ENCODE assay signal across 8 mouse cellular contexts in genomic region chr17:22314730-22315226, GRCm38 (mm10). TPM values are rescaled to one million over a fixed set of nuclear protein-coding genes. Genes with fewer than 3 reads are reported as not detected.
DNase-seq lines count a peak whose midpoint lies in the region; ATAC-seq and TF ChIP-seq lines count a peak whose summit lies in the region.
"Not testable (repeated sequence)": the region's sequence is repeated elsewhere in the genome, so short reads cannot be mapped to it uniquely, and the experiment has no call there.

TSS of gene CT030661.1 (minus strand) at chr17:22314837.

- peak within 1 kb of the TSS; percentile 55 for H3K4me2 ChIP-seq in forebrain, embryonic 15.5 days (replicated peaks)

- not testable (repeated sequence) for TF ChIP-seq CTCF in lung, adult 2 months (IDR thresholded peaks at IDR 0.05; ENCODE audit: insufficient read depth, low read length)

- H3K9me3 ChIP-seq in ES-E14 (ENCODE audit: control insufficient read depth, insufficient read depth, low read depth, low read length); forebrain, embryonic 15.5 days: not testable (repeated sequence)

- H3K27me3 ChIP-seq in forebrain, embryonic 15.5 days = not testable (repeated sequence)

- H3K4me3 ChIP-seq in ES-E14 (ENCODE audit: insufficient read depth in 1 of 2, low read depth in 1 of 2, low read length in 2 of 2, poor library complexity in 1 of 2, severe bottlenecking in 1 of 2) = peak within 1 kb of the TSS; percentile 68 to 69
- peak within 1 kb of the TSS; percentile 71 for H3K4me3 ChIP-seq in forebrain, embryonic 15.5 days
- H3K4me3 ChIP-seq in lung, adult 2 months (replicated peaks; ENCODE audit: extremely low read depth, low read depth, low read length) = peak within 1 kb of the TSS; percentile 69

- H3K9ac ChIP-seq in ES-E14 (ENCODE audit: insufficient read depth, low read depth, low read length, poor library complexity, severe bottlenecking) = peak within 1 kb of the TSS; percentile 82; the same call in 1 of the 2 replicates
- peak within 1 kb of the TSS; percentile 64 for H3K9ac ChIP-seq in forebrain, embryonic 15.5 days (replicated peaks)

- H3K36me3 ChIP-seq in ES-E14 (ENCODE audit: control insufficient read depth, insufficient read depth, low read length, poor library complexity, severe bottlenecking); forebrain, embryonic 15.5 days: not testable (repeated sequence)

- peak; percentile 73 for TF ChIP-seq POLR2A in lung, adult 2 months (IDR thresholded peaks at IDR 0.05; ENCODE audit: borderline replicate concordance, extremely low read depth, low read depth, low read length)

- ATAC-seq in forebrain, embryonic 15.5 days (replicated peaks) = peak; percentile 99
- peak; percentile 84 for ATAC-seq in neutrophil, adult 5-6 weeks (ENCODE audit: extremely low read depth, insufficient number of reproducible peaks, low FRiP score, poor library complexity, severe bottlenecking)

- 0% methylated on average over 20 of the region's 20 CpGs for WGBS in forebrain, embryonic 15.5 days
- 1% methylated on average over 20 of the region's 20 CpGs for WGBS in lung, adult 2 months

- H3K27ac ChIP-seq in ES-E14 (ENCODE audit: insufficient read depth, low read depth, low read length, poor library complexity, severe bottlenecking) = not testable (repeated sequence)
- peak within 1 kb of the TSS; percentile 65 for H3K27ac ChIP-seq in forebrain, embryonic 15.5 days (replicated peaks)

- DNase-seq in ES-E14 (ENCODE audit: low read depth, low spot score) = peak; percentile 95
- peak; percentile 91 for DNase-seq in cerebellum, adult 11-12 months
- DNase-seq in heart, postnatal 25 days (ENCODE audit: low spot score) = peak; percentile 80
- peak; percentile 90 to 99 for DNase-seq in layer of hippocampus, adult 18-20 months (ENCODE audit: low spot score in 2 of 2)
- peak; percentile 80 for DNase-seq in lung, adult 2 months
- DNase-seq in thymus, adult 18-20 months = peak; percentile 56 to 82

- intact Hi-C loops in heart, postnatal 25 days (cut with DNase I) = loop anchor here (5.0 kb wide), 1 partner anchor 38 kb away; no protein-coding TSS in a partner anchor

- in situ Hi-C loops in ES-E14 (cut with MboI; ENCODE audit: low sequenced_read_pairs in 2 of 2, unreplicated experiment in 2 of 2) = loop anchor here (10.0 kb wide), 1 partner anchor 90 kb away; the partner anchor contains the start of gene Zfp994 (in 2 of the 2)

- H3K4me1 ChIP-seq in ES-E14 (ENCODE audit: control insufficient read depth in 2 of 2, insufficient read depth in 2 of 2, low read length in 2 of 2, poor library complexity in 1 of 2); forebrain, embryonic 15.5 days; lung, adult 2 months (ENCODE audit: control insufficient read depth, insufficient read depth, low read length): not testable (repeated sequence)

TF ChIP-seq in ES-E14, 5 proteins besides CTCF, POLR2A, EP300 and RAD21:
- TF ChIP-seq CHD2 (IDR thresholded peaks at IDR 0.05; ENCODE audit: low read depth, low read length) = 0 out of 2 replicates have a peak, but pooled peaks have one; percentile 14

RNA-seq across cellular contexts. Expression of gene CT030661.1, which starts in this region (rescaled TPM):
- 8.5 and 12.5 TPM in 2 replicates for total RNA-seq in ES-E14 (2012; rRNA removed)
- 13.2 and 14.1 TPM in 2 replicates for polyA plus RNA-seq in forebrain, embryonic 15.5 days (2015; fragmentation: Nextera tagmentation; extraction: Ambion mirVana)
- 1 to 10 TPM; 6.2 to 7.0 TPM for total RNA-seq in heart, postnatal 25 days (2021)
- 10 to 100 TPM; 10.3 to 11.2 TPM for total RNA-seq in layer of hippocampus, adult 18-20 months (2021)
- polyA plus RNA-seq in lung, adult 2 months (2012; rRNA removed) = 0.57 and 0.86 TPM in 2 replicates
- 11.2 and 13.0 TPM in 2 replicates for total RNA-seq in neutrophil, adult 5-6 weeks (2017)

Comparison
In these comparisons a context has a peak if more than half of its experiments do, and no peak if none do; other contexts are left out.
1. Peak in DNase-seq and H3K4me3 ChIP-seq in lung, adult 2 months; RNA of the gene not detected or under 1 TPM.